Mouse (Mus musculus) MEL (cell line): ENCODE data around the gene Rnf141. TPM values are rescaled to one million over a fixed set of nuclear protein-coding genes. Genes with fewer than 3 reads are reported as not detected.

ENCODE experiments used
- DNase-seq: peaks from one replicate; pipeline ENCODE4 v3.0.0; 2011; ENCODE audit warnings: low read depth, low spot score
- H3K27ac ChIP-seq: 2 replicates; pipeline ENCODE4 v1.5.1; 2012; ENCODE audit warnings: low read depth, mild to moderate bottlenecking, control low read depth, low read length, moderate library complexity; ENCODE audit not compliant: control insufficient read depth
- H3K27me3 ChIP-seq, 2 experiments: fragments of 150-350 bp in 1 of 2; sonication (generic) in 1 of 2; 2 replicates each; pipeline ENCODE4 v1.6.1; 2012; ENCODE audit warnings: low read length in 2 of 2, mild to moderate bottlenecking in 2 of 2, improper control_type of control experiment in 1 of 2, moderate library complexity in 1 of 2; ENCODE audit not compliant: insufficient read depth in 2 of 2, control insufficient read depth in 1 of 2
- H3K36me3 ChIP-seq, 2 experiments: 2 replicates each; pipeline ENCODE4 v1.6.1; 2012 to 2014; ENCODE audit warnings: low read length in 2 of 2, improper control_type of control experiment in 1 of 2, inconsistent platforms in 1 of 2, mild to moderate bottlenecking in 1 of 2; ENCODE audit not compliant: insufficient read depth in 2 of 2, control insufficient read depth in 1 of 2
- H3K4me1 ChIP-seq, 2 experiments: fragments of 150-350 bp in 1 of 2; sonication (generic) in 1 of 2; 2 replicates each; pipeline ENCODE4 v1.6.1; 2012; ENCODE audit warnings: low read length in 2 of 2, improper control_type of control experiment in 1 of 2, mild to moderate bottlenecking in 1 of 2; ENCODE audit not compliant: insufficient read depth in 2 of 2, control insufficient read depth in 1 of 2
- H3K4me3 ChIP-seq, 2 experiments: fragments of 150-350 bp in 1 of 2; sonication (generic) in 1 of 2; 2 replicates each; pipeline ENCODE4 v1.5.1; 2012; ENCODE audit warnings: low read depth in 2 of 2, low read length in 2 of 2, mild to moderate bottlenecking in 2 of 2, moderate library complexity in 2 of 2, control low read depth in 1 of 2, improper control_type of control experiment in 1 of 2; ENCODE audit not compliant: control insufficient read depth in 1 of 2, insufficient read depth in 1 of 2
- H3K79me2 ChIP-seq: 2 replicates; pipeline ENCODE4 v1.6.1; 2012; ENCODE audit warnings: mild to moderate bottlenecking, low read length, moderate library complexity; ENCODE audit not compliant: control insufficient read depth, poor library complexity, insufficient read depth
- H3K9ac ChIP-seq: 2 replicates; pipeline ENCODE4 v1.6.1; 2012; ENCODE audit warnings: low read depth, mild to moderate bottlenecking, control low read depth, low read length, moderate library complexity; ENCODE audit not compliant: control insufficient read depth, poor library complexity, severe bottlenecking
- H3K9me3 ChIP-seq: fragments of 150-350 bp; sonication (generic); replicated peaks from 2 replicates; pipeline ENCODE4 v1.6.1; 2012; ENCODE audit warnings: mild to moderate bottlenecking, low read length, improper control_type of control experiment, moderate library complexity; ENCODE audit not compliant: insufficient read depth
- BHLHE40 ChIP-seq: IDR thresholded peaks from 2 replicates; pipeline ENCODE4 v1.6.1; 2012; ENCODE audit warnings: low read depth, mild to moderate bottlenecking, inconsistent platforms, low read length, improper control_type of control experiment, borderline replicate concordance
- CHD1 ChIP-seq: IDR thresholded peaks from 2 replicates; pipeline ENCODE4 v1.6.1; 2012; ENCODE audit warnings: low read depth, mild to moderate bottlenecking, inconsistent platforms, low read length, improper control_type of control experiment
- CHD2 ChIP-seq: IDR thresholded peaks from 2 replicates; pipeline ENCODE4 v1.6.1; 2011; ENCODE audit warnings: low read length, improper control_type of control experiment
- ELF1 ChIP-seq: IDR thresholded peaks from 2 replicates; pipeline ENCODE4 v1.6.1; 2014; ENCODE audit warnings: low read depth, mild to moderate bottlenecking, inconsistent platforms, low read length, improper control_type of control experiment, moderate library complexity
- EP300 ChIP-seq, 2 experiments: IDR thresholded peaks; 2 replicates each; pipeline ENCODE4 v1.6.1; 2011; ENCODE audit warnings: improper control_type of control experiment in 2 of 2, low read length in 2 of 2, low read depth in 1 of 2, mild to moderate bottlenecking in 1 of 2
- ETS1 ChIP-seq: IDR thresholded peaks from 2 replicates; pipeline ENCODE4 v1.6.1; 2012; ENCODE audit warnings: low read depth, mild to moderate bottlenecking, inconsistent platforms, low read length, improper control_type of control experiment, moderate library complexity
- GABPA ChIP-seq: IDR thresholded peaks from 2 replicates; pipeline ENCODE4 v1.6.1; 2012; ENCODE audit warnings: low read depth, mild to moderate bottlenecking, inconsistent platforms, low read length, improper control_type of control experiment, moderate library complexity
- GATA1 ChIP-seq: IDR thresholded peaks from 2 replicates; pipeline ENCODE4 v1.6.1; 2011; ENCODE audit warnings: low read depth, low read length, improper control_type of control experiment
- HCFC1 ChIP-seq: IDR thresholded peaks from 2 replicates; pipeline ENCODE4 v1.6.1; 2012; ENCODE audit warnings: low read depth, mild to moderate bottlenecking, inconsistent platforms, low read length, improper control_type of control experiment, moderate library complexity
- KAT2A ChIP-seq: conservative IDR thresholded peaks from 2 replicates; pipeline ENCODE4 v1.6.1; 2012; ENCODE audit warnings: low read depth, low read length, improper control_type of control experiment, inconsistent platforms
- MAFK ChIP-seq: IDR thresholded peaks from 2 replicates; pipeline ENCODE4 v1.6.1; 2011; ENCODE audit warnings: low read depth, mild to moderate bottlenecking, low read length, improper control_type of control experiment, borderline replicate concordance
- MAX ChIP-seq: IDR thresholded peaks from 2 replicates; pipeline ENCODE4 v1.6.1; 2011; ENCODE audit warnings: low read length, improper control_type of control experiment
- MXI1 ChIP-seq: IDR thresholded peaks from 2 replicates; pipeline ENCODE4 v1.6.1; 2011; ENCODE audit warnings: mild to moderate bottlenecking, low read depth, low read length, improper control_type of control experiment
- MYB ChIP-seq: IDR thresholded peaks from 2 replicates; pipeline ENCODE4 v1.6.1; 2011; ENCODE audit warnings: mild to moderate bottlenecking, low read depth, low read length, improper control_type of control experiment
- POLR2AphosphoS2 ChIP-seq: IDR thresholded peaks from 2 replicates; pipeline ENCODE4 v1.6.1; 2011; ENCODE audit warnings: low read length, improper control_type of control experiment
- POLR2AphosphoS5 ChIP-seq: IDR thresholded peaks from 2 replicates; pipeline ENCODE4 v1.6.1; 2012; ENCODE audit warnings: low read depth, borderline replicate concordance, mild to moderate bottlenecking, inconsistent platforms, low read length, moderate library complexity, mixed read lengths
- RAD21 ChIP-seq: IDR thresholded peaks from 2 replicates; pipeline ENCODE4 v1.6.1; 2011; ENCODE audit warnings: mild to moderate bottlenecking, low read depth, low read length, improper control_type of control experiment
- RCOR1 ChIP-seq: IDR thresholded peaks from 2 replicates; pipeline ENCODE4 v1.6.1; 2012; ENCODE audit warnings: low read depth, mild to moderate bottlenecking, inconsistent platforms, low read length, improper control_type of control experiment
- SIN3A ChIP-seq: IDR thresholded peaks from 2 replicates; pipeline ENCODE4 v1.6.1; 2012; ENCODE audit warnings: low read length, improper control_type of control experiment, inconsistent platforms
- SMC3 ChIP-seq: IDR thresholded peaks from 2 replicates; pipeline ENCODE4 v1.6.1; 2011; ENCODE audit warnings: low read depth, low read length, improper control_type of control experiment
- TAL1 ChIP-seq: IDR thresholded peaks from 2 replicates; pipeline ENCODE4 v1.6.1; 2012; ENCODE audit warnings: mild to moderate bottlenecking, inconsistent platforms, low read length, moderate library complexity, mixed read lengths
- TBP ChIP-seq: IDR thresholded peaks from 2 replicates; pipeline ENCODE4 v1.8.0; 2011; ENCODE audit warnings: low read depth, low read length, improper control_type of control experiment
- TCF12 ChIP-seq: IDR thresholded peaks from 2 replicates; pipeline ENCODE4 v1.6.1; 2014; ENCODE audit warnings: low read depth, mild to moderate bottlenecking, inconsistent platforms, low read length, improper control_type of control experiment, moderate library complexity
- polyA plus RNA-seq, 2 experiments: library from polyadenylated mRNA; stranded (reverse) in 1 of 2; unstranded in 1 of 2; fragments of >175 nt in 1 of 2; fragments of >200 nt in 1 of 2; gene quantifications; 2 replicates each; pipeline versions ENCODE4 v1.2.1 to v1.2.4; 2012; ENCODE audit warnings: low replicate concordance in 2 of 2, low read depth in 1 of 2; ENCODE audit not compliant: insufficient read length in 2 of 2, insufficient read depth in 1 of 2, missing spikeins in 1 of 2
- total RNA-seq: library from RNA; depleted of rRNA; stranded (reverse); fragments of 300-350 nt; gene quantifications from 2 replicates; pipeline ENCODE4 v1.2.3, GENCODE M21; 2012

Gene Rnf141
- total and polyA plus RNA-seq, 3 experiments, result 18.8 to 19.7 TPM; not detected in 1

DNA sequence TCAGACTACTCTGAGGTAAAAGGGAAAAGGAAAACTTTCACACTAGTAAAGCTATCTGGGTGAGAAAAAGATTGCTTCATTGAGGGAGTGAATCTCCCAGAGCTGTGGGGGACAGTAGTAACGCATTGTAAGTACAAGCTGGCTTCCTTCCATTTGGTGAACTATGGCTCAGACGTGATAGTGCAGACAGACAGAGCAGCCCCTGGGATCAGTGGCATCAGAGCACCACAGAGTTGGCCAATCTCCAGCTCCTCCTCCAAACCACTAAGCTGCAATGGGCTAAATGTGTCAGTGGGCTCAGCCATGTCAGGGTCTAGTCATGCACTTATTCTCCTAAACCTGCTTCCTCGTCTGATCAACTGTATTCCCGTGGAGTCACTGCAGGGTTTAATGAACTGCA lies 20.7 kb downstream of the Rnf141 start:
- Histone ChIP-seq H3K79me2 (no peaks in the 10 kb centered on the region), H3K4me1 (peaks cover 19 to 24% of the 10 kb centered on the region in 2 experiments), H3K27ac (peak overlapping the region; percentile 33), H3K36me3 (peaks cover 8 to 27% of the 10 kb centered on the region in 2 experiments), H3K27me3 (no peaks in the 10 kb centered on the region), H3K9ac (no peak overlapping the region), H3K9me3 (no peaks in the 10 kb centered on the region), H3K4me3 (no peak overlapping the region)
- DNase-seq, result peak; percentile 91
- TF ChIP-seq TCF12 (peak; percentile 80), SIN3A (peak; percentile 47; the same call in 1 of the 2 replicates), GABPA (no peak), TBP (no peak), TAL1 (peak; percentile 55), POLR2AphosphoS2 (0 out of 2 replicates have a peak, but pooled peaks have one; percentile 45), EP300 (IDR thresholded peaks at IDR 0.05; ENCODE audit: low read depth in 1 of 2, low read length in 2 of 2) (peak; percentile 69 to 82), GATA1 (peak; percentile 54), RCOR1 (peak; percentile 46; the same call in 1 of the 2 replicates), MAX (peak; percentile 17; the same call in 1 of the 2 replicates), KAT2A (no peak), ELF1 (no peak), ETS1 (peak; percentile 70)

- H3K79me2 ChIP-seq, result no peaks in the 10 kb centered on the region
- H3K4me1 ChIP-seq, result peaks cover 21 to 28% of the 10 kb centered on the region in 2 experiments
- H3K27ac ChIP-seq, result peak overlapping the region; percentile 33; the same call in 1 of the 2 replicates
- DNase-seq, result no peak
- H3K9me3 ChIP-seq, result no peaks in the 10 kb centered on the region
- H3K27me3 ChIP-seq, result no peaks in the 10 kb centered on the region
- no peak overlapping the region for H3K4me3 ChIP-seq
- TF ChIP-seq POLR2AphosphoS5, result no peak
- TF ChIP-seq CHD2, result no peak
- no peak for TF ChIP-seq SMC3
- no peak for TF ChIP-seq RCOR1
- TF ChIP-seq RAD21, result no peak
- no peak for TF ChIP-seq MAFK
- no peak for TF ChIP-seq BHLHE40
- TF ChIP-seq GABPA, result no peak
- no peak for TF ChIP-seq MYB
- TF ChIP-seq HCFC1, result no peak
- no peak for TF ChIP-seq CHD1
- no peak for TF ChIP-seq MAX
- no peak for TF ChIP-seq MXI1
- TF ChIP-seq, all 39 proteins: peak for 0
- Histone ChIP-seq H3K9ac (no peak overlapping the region), H3K36me3 (peaks cover 8 to 28% of the 10 kb centered on the region in 2 experiments)
Observed at GRCm38 (mm10) chr7:110823076-110823475, 21.2 kb downstream of the Rnf141 start.
